ENCODE assay signal across 18 mouse cellular contexts in the genomic region with DNA sequence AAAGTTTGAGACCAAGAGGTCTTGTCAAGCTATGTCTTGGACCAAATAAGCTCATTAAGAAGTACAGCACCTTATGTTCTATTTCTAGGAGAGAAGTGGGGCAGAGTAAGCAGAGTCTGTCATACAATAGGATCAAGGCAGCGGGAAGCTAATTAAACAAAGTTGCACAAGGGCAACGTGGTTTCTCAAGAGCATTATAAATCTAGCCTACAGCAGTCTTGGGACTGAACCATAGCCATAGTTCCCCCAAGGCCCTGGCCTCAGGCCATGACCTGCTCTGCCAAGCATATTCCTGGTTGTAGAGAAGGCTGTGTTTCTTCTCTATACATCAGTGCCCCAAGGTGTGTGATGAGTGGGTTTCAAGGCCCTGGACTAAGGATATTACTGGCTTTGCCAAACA.
DNase-seq lines count a peak whose midpoint lies in the region; ATAC-seq lines count a peak whose summit lies in the region.
"Had no signal": no experiment of that assay in that cellular context is flagged by ENCODE, and none has a peak within 500 bp of the region (broad histone marks: within the 10 kb centered on the region; RNA-seq: fewer than 3 reads in every experiment).

No protein-coding gene starts in this region.

- H3K9me3 ChIP-seq in forebrain, embryonic 14.5 days (replicated peaks; ENCODE audit: control insufficient read depth, low read length): no peaks in the 10 kb centered on the region
- H3K9me3 ChIP-seq: forebrain, embryonic 12.5 days; hindbrain, embryonic 15.5 days; midbrain, embryonic 10.5 days; neural tube, embryonic 13.5 days had no signal

- no peaks in the 10 kb centered on the region for H3K4me1 ChIP-seq in forebrain, embryonic 14.5 days (ENCODE audit: control insufficient read depth, insufficient read depth, low read length)
- H3K4me1 ChIP-seq: forebrain, embryonic 12.5 days; hindbrain, embryonic 15.5 days; midbrain, embryonic 10.5 days; neural tube, embryonic 13.5 days had no signal

- H3K36me3 ChIP-seq in forebrain, embryonic 14.5 days (ENCODE audit: control insufficient read depth, insufficient read depth, low read length): no peaks in the 10 kb centered on the region
- H3K36me3 ChIP-seq: forebrain, embryonic 12.5 days; midbrain, embryonic 10.5 days had no signal

- no peak overlapping the region for H3K4me3 ChIP-seq in forebrain, embryonic 14.5 days (ENCODE audit: low read depth, low read length)
- H3K4me3 ChIP-seq: forebrain, embryonic 12.5 days; gastrocnemius, adult 2 months; hindbrain, embryonic 15.5 days; midbrain, embryonic 10.5 days; myocyte; neural tube, embryonic 13.5 days had no signal

- H3K27ac ChIP-seq in forebrain, embryonic 14.5 days (ENCODE audit: low read depth, low read length): no peak overlapping the region
- H3K27ac ChIP-seq: forebrain, embryonic 12.5 days; gastrocnemius, adult 2 months; hindbrain, embryonic 15.5 days; macrophage; midbrain, embryonic 10.5 days; neural tube, embryonic 13.5 days had no signal

- peak; percentile 10 for DNase-seq in cerebellum, adult 9-11 months
- DNase-seq in cerebellum, postnatal 4 days (ENCODE audit: low spot score in 2 of 2): no peak
- peak; percentile 12 for DNase-seq in ovary, adult 18-20 months (ENCODE audit: low spot score)
- no peak for DNase-seq in ovary, postnatal 14 days (ENCODE audit: low spot score)
- DNase-seq in adrenal gland, adult 8-10 months: peak; percentile 65
- peak; percentile 81 for DNase-seq in fat pad, adult 2 months (ENCODE audit: extremely low read depth, low read depth, low spot score)
- DNase-seq in forebrain, embryonic 14.5 days (ENCODE audit: low spot score): no peak
- no peak for DNase-seq in spleen, postnatal 4 days (ENCODE audit: low spot score in 2 of 2)
- DNase-seq: cerebellum, adult 9-10 months; gastrocnemius, adult 2 months had no signal

- 56% methylated on average over 2 of the region's 2 CpGs for WGBS in forebrain, embryonic 14.5 days

- no peak overlapping the region for H3K4me2 ChIP-seq in forebrain, embryonic 14.5 days (ENCODE audit: low read length)
- H3K4me2 ChIP-seq: forebrain, embryonic 12.5 days; heart, embryonic 11.5 days; hindbrain, embryonic 15.5 days; neural tube, embryonic 13.5 days had no signal

- no peak overlapping the region for H3K9ac ChIP-seq in forebrain, embryonic 14.5 days (ENCODE audit: low read length)
- H3K9ac ChIP-seq: forebrain, embryonic 12.5 days; hindbrain, embryonic 15.5 days; neural tube, embryonic 13.5 days had no signal

- H3K27me3 ChIP-seq in forebrain, embryonic 14.5 days (replicated peaks; ENCODE audit: control insufficient read depth, insufficient read depth, low read length): no peaks in the 10 kb centered on the region
- H3K27me3 ChIP-seq: forebrain, embryonic 12.5 days; hindbrain, embryonic 15.5 days; neural tube, embryonic 13.5 days had no signal

- ATAC-seq in forebrain, embryonic 14.5 days: no peak
- ATAC-seq: midbrain, embryonic 16.5 days had no signal

Comparison
In these comparisons a context has a peak if more than half of its experiments do, and no peak if none do; other contexts are left out.
1. DNase-seq: peak in cerebellum, adult 9-11 months (single experiment), ovary, adult 18-20 months (single experiment), adrenal gland, adult 8-10 months (single experiment) and fat pad, adult 2 months (single experiment); none in cerebellum, postnatal 4 days (0 of 2), ovary, postnatal 14 days (single experiment), forebrain, embryonic 14.5 days (single experiment) and spleen, postnatal 4 days (0 of 2).